Mouse (Mus musculus) forebrain, embryonic 14.5 days (tissue): ENCODE data around the gene Uba52. TPM values are rescaled to one million over a fixed set of nuclear protein-coding genes. Genes with fewer than 3 reads are reported as not detected.
A peak's percentile ranks its signal among the peaks of the same experiment; 100 is the strongest.

Source experiments
- ATAC-seq: fragments of 200-750 bp; cut with Nextera tagmentation; 2 replicates; pipeline ENCODE4 v1.8.0; 2017; ENCODE audit warnings: mild to moderate bottlenecking, moderate library complexity
- DNase-seq: peaks from one replicate; pipeline ENCODE4 v3.0.0-alpha.2; 2015; ENCODE audit warnings: low spot score
- H3K27ac ChIP-seq: fragments of 300-500 bp; sonication (generic); 2 replicates; pipeline ENCODE4 v1.5.1; 2014; ENCODE audit warnings: low read depth, mild to moderate bottlenecking, control low read depth, low read length, moderate library complexity
- H3K27me3 ChIP-seq: fragments of 300-500 bp; sonication (generic); replicated peaks from 2 replicates; pipeline ENCODE4 v1.6.1; 2014; ENCODE audit warnings: low read length, control low read depth, mixed read lengths; ENCODE audit not compliant: control insufficient read depth, insufficient read depth
- H3K36me3 ChIP-seq: fragments of 300-500 bp; sonication (generic); 2 replicates; pipeline ENCODE4 v1.6.1; 2014; ENCODE audit warnings: low read length, control low read depth; ENCODE audit not compliant: control insufficient read depth, insufficient read depth
- H3K4me1 ChIP-seq: fragments of 300-500 bp; sonication (generic); 2 replicates; pipeline ENCODE4 v1.6.1; 2014; ENCODE audit warnings: antibody characterized with exemption, low read length, control low read depth; ENCODE audit not compliant: control insufficient read depth, insufficient read depth
- H3K4me2 ChIP-seq: fragments of 300-500 bp; sonication (generic); 2 replicates; pipeline ENCODE4 v1.6.1; 2014; ENCODE audit warnings: mild to moderate bottlenecking, control low read depth, low read length
- H3K4me3 ChIP-seq: fragments of 300-500 bp; sonication (generic); 2 replicates; pipeline ENCODE4 v1.5.1; 2014; ENCODE audit warnings: low read depth, low read length, control low read depth
- H3K9ac ChIP-seq: fragments of 300-500 bp; sonication (generic); 2 replicates; pipeline ENCODE4 v1.6.1; 2014; ENCODE audit warnings: mild to moderate bottlenecking, low read length, control low read depth, moderate library complexity
- H3K9me3 ChIP-seq: fragments of 300-500 bp; sonication (generic); replicated peaks from 2 replicates; pipeline ENCODE4 v1.6.1; 2016; ENCODE audit warnings: low read length, control low read depth, mixed read lengths; ENCODE audit not compliant: control insufficient read depth
- WGBS: fragments of 180-500 bp; shearing (Covaris S2); extraction: QIAGEN DNeasy Blood & Tissue Kit; methylation state at CpG from one replicate; pipeline ENCODE4 v1.1.7; 2014; 5-methylcytosine and 5-hydroxymethylcytosine counted together
- polyA plus RNA-seq: library from polyadenylated mRNA; unstranded; fragments of >200 nt; fragmentation: Nextera tagmentation; extraction: Ambion mirVana; gene quantifications from 2 replicates; pipeline ENCODE4 v1.2.1, GENCODE M21; 2014

The Uba52 gene
- polyA plus RNA-seq, 1 experiment from 2014 or later, result 911 TPM

DNA sequence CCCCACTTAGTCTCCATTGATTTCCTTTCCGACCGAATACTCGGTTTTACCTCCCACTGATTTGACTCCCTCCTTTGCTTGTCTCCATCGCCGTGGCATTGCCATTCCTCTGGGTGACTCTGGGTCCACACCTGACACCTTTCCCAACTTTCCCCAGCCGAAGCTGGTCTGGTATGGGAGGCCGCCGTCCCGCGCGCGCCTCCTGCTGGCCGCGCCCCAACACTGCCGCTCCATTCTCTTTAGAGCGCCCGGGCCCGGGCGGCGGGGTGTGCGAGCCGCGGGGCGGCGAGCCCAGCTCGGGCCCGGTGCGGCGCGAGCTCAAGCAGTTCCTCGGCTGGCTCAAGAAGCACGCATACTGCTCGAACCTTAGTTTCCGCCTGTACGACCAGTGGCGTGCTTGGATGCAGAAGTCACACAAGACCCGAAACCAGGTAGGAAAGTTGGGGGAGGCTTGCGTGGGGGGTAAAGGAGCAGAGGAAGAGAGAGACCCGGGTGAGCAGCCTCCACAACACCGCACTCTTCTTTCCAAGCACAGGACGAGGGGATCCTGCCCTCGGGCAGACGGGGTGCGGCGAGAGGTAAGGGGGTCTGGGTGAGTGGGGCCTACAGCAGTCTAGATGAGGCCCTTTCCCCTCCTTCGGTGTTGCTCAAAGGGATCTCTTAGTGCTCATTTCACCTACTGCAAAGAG, 7.4 kb downstream of the Uba52 start:
- Histone ChIP-seq H3K27ac (no peak overlapping the region), H3K36me3 (peaks cover 21% of the 10 kb centered on the region), H3K4me3 (no peak overlapping the region), H3K27me3 (peaks cover 55% of the 10 kb centered on the region), H3K4me1 (peaks cover 7% of the 10 kb centered on the region), H3K4me2 (peak overlapping the region; percentile 33), H3K9ac (0 out of 2 replicates have a peak overlapping the region, but pooled peaks have one; percentile 8), H3K9me3 (no peaks in the 10 kb centered on the region)
- DNase-seq, result peak; percentile 63
- WGBS, result 11% methylated on average over 46 of the region's 46 CpGs
- no peak for ATAC-seq

DNA sequence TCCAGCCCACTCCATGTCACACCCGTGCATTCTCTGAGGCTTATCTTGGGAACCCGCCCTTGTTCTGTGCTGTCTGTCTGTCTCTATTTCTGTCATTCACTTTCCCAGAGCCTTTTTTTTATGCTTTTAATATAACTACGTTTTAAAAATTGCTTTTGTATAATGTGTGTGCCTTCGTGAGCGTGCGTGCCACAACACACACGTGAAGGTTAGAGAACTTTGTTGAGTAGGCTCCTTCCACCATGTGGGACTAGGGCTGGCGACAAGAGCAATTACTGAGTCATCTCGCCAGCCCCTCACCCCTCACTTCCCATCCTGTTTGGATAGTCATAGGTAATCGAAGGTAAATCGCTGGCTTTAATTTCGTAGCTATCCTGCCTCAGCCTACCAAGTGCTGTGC, 8.1 kb downstream of the Uba52 start:
- Histone ChIP-seq H3K9me3 (no peaks in the 10 kb centered on the region), H3K4me1 (peaks cover 7% of the 10 kb centered on the region), H3K9ac (no peak overlapping the region), H3K27ac (no peak overlapping the region), H3K27me3 (peaks cover 61% of the 10 kb centered on the region), H3K4me2 (no peak overlapping the region), H3K4me3 (no peak overlapping the region), H3K36me3 (peaks cover 15% of the 10 kb centered on the region)
- DNase-seq, result no peak
- 31% methylated on average over 12 of the region's 12 CpGs for WGBS
- no peak for ATAC-seq

DNA sequence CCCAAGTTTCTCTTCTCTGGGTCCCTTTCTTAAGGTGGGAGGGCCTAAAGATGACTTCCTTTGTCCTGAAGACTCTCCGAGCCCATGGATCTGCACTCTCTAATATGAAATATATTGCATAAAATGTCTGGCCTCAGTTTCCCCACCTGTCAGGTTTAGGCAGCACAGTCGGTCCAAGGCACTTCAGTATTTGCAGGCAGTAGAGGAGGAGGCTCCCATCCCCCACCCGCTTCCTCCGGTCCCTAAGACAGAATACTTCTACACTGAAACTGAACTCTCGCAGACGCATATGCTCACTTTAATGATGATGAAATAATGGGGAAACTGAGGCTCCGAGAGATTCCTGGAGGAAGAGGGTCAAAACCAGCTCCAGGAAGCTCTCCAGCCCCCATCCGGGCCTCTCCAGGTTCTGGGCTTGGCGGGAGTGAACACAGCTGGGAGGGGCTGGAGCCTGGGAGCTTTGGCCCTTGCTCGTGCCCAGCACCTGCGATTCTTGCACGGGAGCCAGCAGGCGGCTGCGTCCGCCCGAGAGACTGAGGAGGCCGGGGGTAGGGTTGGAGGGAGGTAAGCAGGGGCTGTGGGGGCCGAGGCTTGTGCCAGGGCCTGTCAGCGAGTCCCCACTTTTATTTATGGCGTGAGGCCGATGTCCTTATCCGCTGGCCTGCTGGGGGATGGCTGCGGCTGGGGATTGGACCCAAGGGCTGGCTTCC, 8.6 kb downstream of the Uba52 start:
- H3K4me2 ChIP-seq, result no peak overlapping the region
- 9% methylated on average over 23 of the region's 23 CpGs for WGBS
- H3K27me3 ChIP-seq, result peaks cover 67% of the 10 kb centered on the region
- no peak overlapping the region for H3K4me3 ChIP-seq
- H3K9me3 ChIP-seq, result no peaks in the 10 kb centered on the region
- DNase-seq (no peak), ATAC-seq (no peak)
- peaks cover 10% of the 10 kb centered on the region for H3K36me3 ChIP-seq
- peak overlapping the region; percentile 2; the same call in 1 of the 2 replicates for H3K9ac ChIP-seq
- H3K27ac ChIP-seq, result no peak overlapping the region
- peaks cover 7% of the 10 kb centered on the region for H3K4me1 ChIP-seq

DNA sequence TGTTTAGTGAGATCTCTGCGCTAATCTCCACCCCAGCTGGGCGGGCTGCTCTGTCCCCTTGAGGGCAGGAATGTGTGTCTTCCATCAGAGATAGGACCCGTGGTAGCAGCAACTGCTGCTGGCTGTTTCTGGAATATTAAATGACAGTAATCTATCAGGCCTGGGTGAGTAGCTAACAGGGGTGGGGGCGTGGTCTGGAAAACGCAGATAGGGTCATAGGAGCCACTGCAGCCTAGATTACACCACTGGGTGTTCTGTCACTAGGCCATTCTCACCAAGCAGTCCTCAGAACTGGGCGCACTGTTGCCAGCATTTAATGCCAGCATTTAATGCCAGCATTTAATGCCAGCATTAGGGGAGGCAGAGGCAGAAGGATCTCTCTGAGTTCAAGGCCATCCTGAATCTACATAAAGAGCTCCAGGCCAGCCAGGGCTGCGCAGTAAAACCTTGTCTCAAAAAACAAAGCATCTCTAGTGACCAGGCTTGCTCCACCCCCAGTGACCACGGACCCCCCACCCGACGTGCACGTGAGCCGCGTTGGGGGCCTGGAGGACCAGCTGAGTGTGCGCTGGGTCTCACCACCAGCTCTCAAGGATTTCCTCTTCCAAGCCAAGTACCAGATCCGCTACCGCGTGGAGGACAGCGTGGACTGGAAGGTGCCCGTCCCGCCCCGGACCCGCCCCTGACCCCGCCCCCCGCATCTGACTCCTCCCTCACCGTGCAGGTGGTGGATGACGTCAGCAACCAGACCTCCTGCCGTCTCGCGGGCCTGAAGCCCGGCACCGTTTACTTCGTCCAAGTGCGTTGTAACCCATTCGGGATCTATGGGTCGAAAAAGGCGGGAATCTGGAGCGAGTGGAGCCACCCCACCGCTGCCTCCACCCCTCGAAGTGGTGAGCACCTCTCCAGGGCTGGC, 10.0 kb downstream of the Uba52 start:
- peaks cover 80% of the 10 kb centered on the region for H3K27me3 ChIP-seq

DNA sequence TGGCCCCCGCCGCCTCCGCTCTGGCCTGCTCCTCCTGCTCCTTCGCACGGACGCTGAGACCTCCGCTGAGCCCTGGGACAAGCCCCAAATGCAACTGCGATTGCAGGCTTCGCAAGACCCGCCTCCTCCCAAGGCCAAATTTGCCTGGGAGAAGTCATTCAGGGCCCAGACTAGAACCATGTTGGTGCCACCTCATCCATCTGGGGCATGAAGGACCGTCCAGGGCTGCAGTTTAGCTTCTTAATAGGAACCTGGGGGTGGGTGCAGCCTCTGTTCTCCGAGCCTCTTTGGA, 14.9 kb downstream of the Uba52 start:
- Histone ChIP-seq H3K4me2 (no peak overlapping the region), H3K27me3 (peaks cover 99% of the 10 kb centered on the region), H3K36me3 (no peaks in the 10 kb centered on the region), H3K27ac (no peak overlapping the region), H3K9me3 (no peaks in the 10 kb centered on the region), H3K9ac (no peak overlapping the region), H3K4me1 (0 out of 2 replicates have a peak, but pooled peaks cover 3% of the 10 kb centered on the region), H3K4me3 (no peak overlapping the region)
- no peak for ATAC-seq
- 3% methylated on average over 11 of the region's 12 CpGs for WGBS
- DNase-seq, result no peak

More for the DNA sequence above, 10.0 kb downstream of the Uba52 start:
- Histone ChIP-seq H3K4me2 (peak overlapping the region; percentile 14; the same call in 1 of the 2 replicates), H3K27ac (no peak overlapping the region), H3K9me3 (no peaks in the 10 kb centered on the region), H3K36me3 (peaks cover 8% of the 10 kb centered on the region), H3K4me1 (peaks cover 3% of the 10 kb centered on the region), H3K9ac (no peak overlapping the region), H3K4me3 (no peak overlapping the region)
- DNase-seq, result no peak
- ATAC-seq, result no peak
- WGBS, result 7% methylated on average over 39 of the region's 39 CpGs

DNA sequence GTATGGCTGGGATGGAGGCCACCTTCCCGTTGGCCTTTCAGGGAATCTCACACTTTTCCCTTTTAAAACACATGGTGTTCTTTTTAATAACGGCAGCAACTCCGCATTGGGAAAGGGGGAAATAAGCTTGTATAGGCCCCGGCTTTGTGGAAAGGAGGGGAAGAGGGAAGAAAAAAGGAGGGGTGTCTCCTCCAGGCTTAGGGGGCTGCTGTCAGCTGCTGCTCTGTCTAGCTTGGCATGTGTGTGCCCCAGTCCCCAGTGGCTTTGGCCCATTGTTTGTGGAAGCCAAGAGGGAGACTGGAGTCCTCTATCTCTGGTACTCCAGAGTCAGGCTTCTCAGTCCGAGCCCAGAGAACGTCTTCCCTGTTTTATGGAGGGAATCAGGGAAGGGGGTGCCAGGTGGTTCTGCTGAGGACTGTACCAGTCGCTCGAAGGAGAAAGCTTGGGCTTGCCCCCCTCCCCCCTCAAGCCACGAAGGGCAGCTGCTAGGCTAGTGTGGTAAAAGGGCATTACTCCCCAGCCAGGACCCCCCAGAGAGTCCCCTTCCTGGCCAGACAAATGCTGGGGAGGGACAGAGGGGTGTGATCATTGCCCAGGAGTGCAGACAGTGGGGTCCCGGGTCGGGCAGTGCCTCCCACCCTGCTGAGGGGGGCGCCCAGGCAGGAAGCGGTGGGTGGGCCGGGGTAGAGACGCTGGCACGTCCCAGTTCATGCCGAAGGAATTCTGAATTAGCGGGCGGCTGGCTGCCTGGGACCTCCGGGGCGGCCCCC, 15.4 kb downstream of the Uba52 start:
- H3K27ac ChIP-seq, result peak overlapping the region; percentile 2; the same call in 1 of the 2 replicates
- 3% methylated on average over 21 of the region's 21 CpGs for WGBS
- H3K27me3 ChIP-seq, result peaks cover 99% of the 10 kb centered on the region
- ATAC-seq, result no peak
- no peak overlapping the region for H3K9ac ChIP-seq
- no peak for DNase-seq
- no peaks in the 10 kb centered on the region for H3K36me3 ChIP-seq
- H3K4me3 ChIP-seq, result no peak overlapping the region
- H3K9me3 ChIP-seq, result no peaks in the 10 kb centered on the region
- H3K4me2 ChIP-seq, result no peak overlapping the region
- H3K4me1 ChIP-seq, result 0 out of 2 replicates have a peak, but pooled peaks cover 3% of the 10 kb centered on the region

DNA sequence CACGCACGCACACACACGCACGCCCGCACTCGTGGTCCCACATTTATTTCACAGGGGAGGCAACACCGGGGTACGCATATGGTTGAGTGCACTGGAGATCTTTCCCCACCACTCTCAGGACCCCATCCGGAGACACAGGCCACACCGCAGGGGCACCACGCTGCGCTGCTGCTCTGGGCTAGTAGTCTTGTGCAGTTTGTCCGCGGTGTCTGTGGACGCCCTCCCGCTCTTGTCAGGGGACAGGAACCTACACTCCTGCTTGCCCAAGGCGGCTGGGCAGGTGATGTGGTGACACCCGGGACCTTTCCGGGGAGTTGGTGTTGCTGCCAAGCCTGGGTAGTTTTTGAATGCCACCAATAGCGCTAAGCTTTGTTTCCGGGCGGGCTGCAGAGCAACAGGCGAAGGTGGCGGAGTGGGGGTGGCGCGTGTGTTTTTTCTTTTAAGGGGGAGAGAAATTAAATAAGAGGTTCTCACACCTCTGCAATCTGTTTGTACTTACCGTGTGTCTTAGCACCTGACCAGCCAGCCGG, 16.1 kb downstream of the Uba52 start:
- H3K4me1 ChIP-seq, result peaks cover 3% of the 10 kb centered on the region; the same call in 1 of the 2 replicates
- no peak overlapping the region for H3K4me3 ChIP-seq
- 2% methylated on average over 28 of the region's 28 CpGs for WGBS
- no peak overlapping the region for H3K9ac ChIP-seq
- H3K4me2 ChIP-seq, result no peak overlapping the region
- no peaks in the 10 kb centered on the region for H3K36me3 ChIP-seq
- DNase-seq, result no peak
- H3K27ac ChIP-seq, result no peak overlapping the region
- ATAC-seq, result no peak
- peaks cover 99% of the 10 kb centered on the region for H3K27me3 ChIP-seq
- H3K9me3 ChIP-seq, result no peaks in the 10 kb centered on the region
